In genomic region chr9:110410908-110411887, GRCm38 (mm10) we compare ENCODE assay signal across 9 mouse cellular contexts. TPM values are rescaled to one million over a fixed set of nuclear protein-coding genes. Genes with fewer than 3 reads are reported as not detected.
A peak's percentile ranks its signal among the peaks of the same experiment; 100 is the strongest.
DNase-seq lines count a peak whose midpoint lies in the region; TF ChIP-seq lines count a peak whose summit lies in the region.
"Had no signal": no experiment of that assay in that cellular context is flagged by ENCODE, and none has a peak within 500 bp of the region (broad histone marks: within the 10 kb centered on the region; RNA-seq: fewer than 3 reads in every experiment).

No protein-coding gene starts in this region.

- no peaks in the 10 kb centered on the region for H3K36me3 ChIP-seq in C2C12 (ENCODE audit: control insufficient read depth, insufficient read depth)
- H3K36me3 ChIP-seq: lung, embryonic 15.5 days had no signal

- H3ac ChIP-seq in C2C12 (ENCODE audit: control insufficient read depth, insufficient read length, low read depth): no peak overlapping the region

- H3K79me2 ChIP-seq in C2C12 (ENCODE audit: control insufficient read depth, insufficient read depth): peaks cover 19% of the 10 kb centered on the region

- H3K79me3 ChIP-seq in C2C12 (ENCODE audit: low read depth): peaks cover 15% of the 10 kb centered on the region

- H3K27me3 ChIP-seq in C2C12 (ENCODE audit: control insufficient read depth, insufficient read depth, insufficient read length): no peaks in the 10 kb centered on the region
- H3K27me3 ChIP-seq: lung, embryonic 15.5 days had no signal

- intact Hi-C loops in gastrocnemius, postnatal 14 days (cut with DNase I; ENCODE audit: low total_unique reads): loop anchor here (5.0 kb wide), 1 partner anchor 121 kb away; the partner anchor contains the start of gene Setd2

- no peak overlapping the region for H3K4me3 ChIP-seq in C2C12 (ENCODE audit: insufficient read depth, poor library complexity, severe bottlenecking)
- H3K4me3 ChIP-seq: lung, embryonic 15.5 days had no signal

- TF ChIP-seq CTCF in C2C12 (IDR thresholded peaks at IDR 0.05; ENCODE audit: control insufficient read depth, insufficient read depth, insufficient read length): peak; percentile 88

- peak; percentile 85 for DNase-seq in MN1 (ENCODE audit: low spot score)
- peak; percentile 75 for DNase-seq in cerebellum, adult 9-10 months
- DNase-seq in gastrocnemius, postnatal 14 days: peak; percentile 85
- peak; percentile 54 to 84 for DNase-seq in layer of hippocampus, adult 18-20 months (ENCODE audit: low spot score in 2 of 2)
- peak; percentile 92 for DNase-seq in lung, postnatal 14 days
- DNase-seq in right cerebral cortex, postnatal 36 days (ENCODE audit: low spot score in 2 of 2): peak; percentile 37 to 41
- DNase-seq in urinary bladder, postnatal 4 days (ENCODE audit: low spot score in 2 of 2): peak; percentile 71 to 89

TF ChIP-seq in C2C12, 6 proteins besides CTCF, POLR2A, EP300 and RAD21:
- TF ChIP-seq MYOG (IDR thresholded peaks at IDR 0.05; ENCODE audit: control insufficient read depth, extremely low read depth, insufficient read length) (no peak), FOSL1 (IDR thresholded peaks at IDR 0.05; ENCODE audit: insufficient read depth, low read length, poor library complexity, severe bottlenecking) (no peak), USF1 (IDR thresholded peaks at IDR 0.05; ENCODE audit: low read depth) (no peak), MYOD1 (IDR thresholded peaks at IDR 0.05; ENCODE audit: control insufficient read depth, insufficient read length, low read depth) (no peak), CEBPB (IDR thresholded peaks at IDR 0.05; ENCODE audit: low read depth) (no peak), MAX (IDR thresholded peaks at IDR 0.05) (no peak)

RNA-seq across cellular contexts. Expression of gene Ptpn23, which starts 3.2 kb away (rescaled TPM):
- polyA plus RNA-seq in C2C12 (2012; fragmentation: generic; extraction: Trizol): 32.4 TPM
- 10 to 100 TPM; 10.2 to 10.3 TPM for total RNA-seq in gastrocnemius, postnatal 14 days (2021)
- total RNA-seq in layer of hippocampus, adult 18-20 months (2021): 10 to 100 TPM; 53.2 to 53.6 TPM

RNA-seq across cellular contexts. Expression of gene Ngp, which starts 8.3 kb away (rescaled TPM):
- 0.02 TPM for polyA plus RNA-seq in C2C12 (2012; fragmentation: generic; extraction: Trizol)
- under 1 TPM in 1 of 2 experiments, not detected in 1; 0.18 TPM for total RNA-seq in gastrocnemius, postnatal 14 days (2021)
- not detected for total RNA-seq in layer of hippocampus, adult 18-20 months (2021)

Comparison
In these comparisons a context has a peak if more than half of its experiments do, and no peak if none do; other contexts are left out.
1. DNase-seq: peak in every context shown above with its lines; median percentile 92 in lung, postnatal 14 days; 85 in MN1; 85 in gastrocnemius, postnatal 14 days; 80 in urinary bladder, postnatal 4 days; 75 in cerebellum, adult 9-10 months; 69 in layer of hippocampus, adult 18-20 months; 39 in right cerebral cortex, postnatal 36 days.
2. RNA of gene Ptpn23, which starts 3.2 kb away (total RNA-seq): 53.2 to 53.6 TPM in layer of hippocampus, adult 18-20 months; 10.2 to 10.3 TPM in gastrocnemius, postnatal 14 days; every median in the first group is over 4 times any median in the second.